Mouse (Mus musculus) layer of hippocampus, postnatal 14 days (tissue): ENCODE measurements at regions not wholly inside any gene's neighbourhood (a gene's known extent, or its start where the extent isn't known, plus 50 kb on each side); places are given as distances from the start of the nearest gene placed in this dataset.

Experiments
- DNase-seq, 2 experiments: peaks; one replicate each; pipeline ENCODE4 v3.0.0; 2021 to 2022; ENCODE audit warnings: low spot score in 2 of 2, mixed read lengths in 1 of 2

DNA sequence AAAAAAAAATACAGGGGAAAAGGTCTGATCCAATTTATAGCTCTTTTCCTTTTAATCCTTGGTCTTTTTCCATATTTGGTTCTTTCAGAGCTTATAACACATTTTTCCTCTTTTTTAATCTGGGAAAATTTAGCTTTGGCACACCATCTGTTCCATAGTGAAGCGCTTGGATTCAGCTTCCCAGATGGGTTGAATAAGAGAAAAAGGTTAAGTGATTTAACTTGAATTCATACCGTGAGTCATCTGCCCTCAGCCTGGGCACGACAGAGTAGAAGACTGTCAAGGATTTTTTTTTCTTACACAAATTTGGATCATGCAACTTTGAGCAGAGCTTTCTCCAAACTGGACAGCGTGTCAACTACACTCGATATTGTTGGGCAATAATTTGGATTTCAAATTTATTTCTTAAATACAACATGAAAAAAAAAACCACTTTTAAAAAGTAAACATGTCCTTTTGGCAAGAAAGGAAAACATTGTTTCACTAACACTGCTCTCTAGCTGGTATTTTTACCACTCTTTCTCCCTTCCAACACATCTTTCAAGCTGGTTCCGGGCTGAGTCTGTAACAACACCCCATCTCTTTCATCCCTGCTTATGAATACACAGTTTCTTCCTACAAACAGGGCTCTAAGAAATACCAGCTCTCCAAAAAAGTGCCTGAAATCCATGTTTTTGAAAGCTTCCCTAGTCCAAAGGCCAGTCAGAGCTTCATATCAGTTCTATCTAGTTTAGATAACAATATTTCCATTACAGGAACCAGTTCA is 177.8 kb downstream of the Spry2 start:
- DNase-seq: peak in 1 of 2 experiments; percentile 74

DNA sequence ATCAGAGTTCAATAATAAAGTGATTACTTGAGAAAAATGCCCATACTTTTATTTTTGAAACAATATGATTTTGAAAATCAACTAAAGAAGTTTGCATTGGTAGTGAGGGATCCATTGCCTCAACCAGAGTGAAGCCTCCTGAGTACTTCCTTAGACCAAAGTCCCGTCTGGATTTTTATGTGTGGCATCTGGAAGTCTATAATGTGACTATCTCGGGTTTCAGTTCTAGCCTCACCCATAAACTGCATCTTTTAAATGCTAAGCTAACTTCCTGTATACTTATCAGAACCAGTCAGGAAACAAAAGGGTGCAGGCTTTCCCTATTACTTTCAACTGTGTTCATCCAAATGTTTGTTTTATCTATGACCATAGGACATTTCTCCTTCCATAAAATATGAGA is 178.8 kb downstream of the Spry2 start:
- no peak for DNase-seq

DNA sequence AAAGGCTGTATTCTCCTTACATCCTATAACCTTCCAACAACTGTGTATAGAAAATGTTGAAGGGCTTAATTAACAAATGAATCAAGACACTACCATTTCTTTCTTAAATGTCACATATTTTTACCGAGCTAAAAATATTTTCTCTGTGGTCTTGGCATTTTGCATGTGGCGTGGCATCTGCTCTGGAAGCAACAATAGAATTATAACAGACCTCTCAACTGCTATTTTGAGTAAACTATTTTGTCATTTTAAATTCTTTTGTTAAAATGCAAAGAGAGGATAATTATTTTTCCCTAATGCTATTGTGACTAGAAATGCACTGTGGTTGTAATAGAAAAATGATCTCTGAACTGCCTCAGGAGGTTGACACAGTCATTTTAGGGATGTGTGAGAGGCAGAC is 187.9 kb downstream of the Spry2 start:
- DNase-seq: no peak

DNA sequence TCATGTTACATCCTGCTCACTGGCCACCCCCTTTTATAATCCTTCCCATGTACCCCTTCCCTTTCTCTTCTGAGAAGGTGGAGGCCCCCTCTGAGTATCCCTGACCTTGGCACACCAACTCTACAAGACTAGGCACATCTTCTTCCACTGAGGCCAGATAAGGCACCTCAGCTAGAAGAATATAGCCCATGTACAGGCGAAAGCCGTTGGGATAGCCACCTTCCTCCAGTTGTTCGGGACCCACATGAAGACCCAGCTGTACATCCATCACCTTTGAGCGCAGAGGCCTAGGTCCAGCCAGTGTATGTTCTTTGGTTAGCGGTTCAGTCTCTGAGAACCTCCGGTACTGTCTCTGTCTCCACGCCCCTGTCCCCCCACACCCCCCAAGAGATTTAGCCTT is 189.9 kb downstream of the Spry2 start:
- no peak for DNase-seq

DNA sequence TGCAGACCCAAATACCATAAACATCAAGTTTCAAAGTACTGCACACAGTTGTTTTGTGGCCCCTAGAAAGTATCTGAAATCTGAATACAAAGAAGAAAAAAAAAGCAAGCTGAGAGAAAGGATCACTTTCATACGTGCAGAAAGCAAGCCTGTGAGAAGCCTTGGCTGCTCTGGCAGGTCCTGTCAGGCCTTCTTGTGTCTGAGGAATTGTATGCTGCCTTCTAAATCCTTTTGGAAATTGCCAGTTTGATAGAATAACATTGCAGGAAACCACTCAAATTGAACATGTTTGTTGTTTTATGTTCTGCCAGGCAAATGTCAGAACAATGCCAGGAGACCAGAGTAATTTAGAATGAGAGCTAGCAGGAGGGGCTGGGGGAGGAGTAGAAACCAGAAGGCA is 198.0 kb downstream of the Spry2 start:
- DNase-seq: peak in 1 of 2 experiments; percentile 53

DNA sequence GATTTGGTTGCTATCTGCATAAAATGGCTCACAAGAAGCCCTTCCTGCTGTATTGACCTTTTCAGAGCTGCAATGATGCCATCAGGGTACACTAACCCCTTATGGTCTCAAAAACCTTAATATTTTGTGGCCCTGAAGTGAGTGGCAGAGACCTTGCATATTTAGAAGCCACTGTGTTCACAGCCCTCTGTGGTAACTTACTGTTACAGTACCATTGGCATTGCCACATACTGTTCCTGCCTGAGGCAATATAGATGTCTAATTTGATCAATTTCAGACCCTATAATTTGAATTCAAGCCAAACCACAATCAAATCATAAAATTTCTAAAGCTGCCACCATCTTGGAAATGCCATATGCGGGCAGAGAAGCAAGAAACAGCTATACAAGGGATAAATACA is 198.5 kb downstream of the Spry2 start:
- no peak for DNase-seq

DNA sequence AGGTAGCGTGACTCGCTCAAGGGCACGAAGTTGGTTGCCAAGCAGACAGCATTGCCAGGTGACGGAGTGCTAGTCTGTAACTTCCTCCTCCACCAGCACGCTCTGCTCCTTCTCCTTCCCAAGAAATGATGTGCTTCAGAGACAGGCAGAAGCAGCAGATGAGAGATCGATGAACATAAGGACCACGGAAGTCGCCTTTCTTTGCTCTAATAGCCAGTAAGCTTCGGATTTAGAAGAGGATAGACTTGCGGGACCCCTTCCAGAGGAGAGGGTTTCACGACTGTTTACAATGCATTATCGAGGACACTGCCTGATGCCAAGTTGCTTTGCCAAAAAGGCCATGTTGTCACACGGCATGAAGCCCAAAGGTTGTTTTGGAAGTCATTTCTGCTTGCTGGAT is 199.2 kb downstream of the Spry2 start:
- no peak for DNase-seq

DNA sequence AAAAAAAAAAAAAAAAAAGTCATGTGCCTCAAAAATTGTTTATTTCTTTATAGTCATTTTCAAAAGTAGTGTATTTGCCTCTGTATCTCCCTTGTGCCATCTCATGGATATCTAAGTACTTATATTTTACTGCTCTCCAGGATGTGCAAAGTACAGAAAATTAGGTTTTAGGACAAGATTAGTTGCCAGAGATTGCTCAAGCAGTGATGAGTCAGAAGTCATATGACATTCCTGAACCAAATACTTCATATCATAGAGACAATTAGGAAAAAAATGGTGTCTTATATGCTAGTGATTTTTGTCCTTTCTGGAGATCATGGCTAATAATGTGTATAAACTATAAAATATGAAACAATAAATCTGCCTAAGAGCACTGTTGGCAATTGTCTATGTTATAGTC is 201.7 kb downstream of the Spry2 start:
- no peak for DNase-seq

DNA sequence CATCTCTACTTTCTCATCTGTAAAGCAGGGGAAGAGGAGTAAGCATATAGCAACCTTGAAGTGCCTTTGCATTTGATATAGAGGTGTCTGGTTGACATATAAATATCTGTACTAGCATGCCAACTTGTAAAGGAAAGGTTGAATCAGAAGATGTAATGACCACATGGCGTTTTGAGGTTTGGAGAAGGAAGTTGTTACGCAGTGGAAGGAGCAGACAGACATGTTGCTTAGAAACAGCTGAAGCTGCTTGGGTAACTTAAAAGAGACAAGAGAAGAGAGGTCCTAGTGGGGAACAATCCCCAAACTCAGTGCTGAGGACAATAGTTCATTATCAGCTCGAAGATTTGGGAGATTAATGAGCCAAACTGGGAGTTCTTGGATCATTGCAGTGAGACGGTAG is 202.9 kb downstream of the Spry2 start:
- DNase-seq: no peak

DNA sequence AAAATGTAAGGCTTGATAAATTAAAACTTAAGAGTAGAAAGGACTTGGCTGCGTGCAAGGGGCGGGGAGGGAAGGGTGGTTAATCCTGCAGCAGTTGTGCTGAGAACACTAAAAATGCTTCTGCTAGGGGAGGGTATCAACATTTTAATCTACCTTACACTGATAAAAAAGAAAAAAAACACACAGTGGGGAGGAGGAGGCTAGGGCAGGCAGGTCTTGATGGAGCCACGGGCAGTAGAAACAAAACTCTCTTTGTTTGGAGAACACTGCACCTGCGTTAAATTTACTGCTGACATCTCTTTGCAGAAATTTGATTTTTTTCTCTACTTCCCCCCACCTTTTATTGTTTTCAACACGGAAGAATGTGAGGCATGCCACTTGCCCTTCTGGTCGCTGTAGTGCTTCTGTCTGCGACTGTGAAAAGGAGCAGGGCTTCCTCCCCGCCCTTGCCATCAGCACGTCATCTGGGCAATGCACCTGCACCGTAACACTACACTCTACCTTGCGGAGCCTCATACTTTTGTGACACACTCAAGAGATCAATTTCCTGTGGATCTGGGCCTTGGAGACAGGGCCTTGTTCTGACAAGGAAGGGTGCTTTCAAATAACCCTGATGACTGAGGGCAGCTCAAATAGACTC is 211.7 kb downstream of the Spry2 start:
- DNase-seq: no peak

DNA sequence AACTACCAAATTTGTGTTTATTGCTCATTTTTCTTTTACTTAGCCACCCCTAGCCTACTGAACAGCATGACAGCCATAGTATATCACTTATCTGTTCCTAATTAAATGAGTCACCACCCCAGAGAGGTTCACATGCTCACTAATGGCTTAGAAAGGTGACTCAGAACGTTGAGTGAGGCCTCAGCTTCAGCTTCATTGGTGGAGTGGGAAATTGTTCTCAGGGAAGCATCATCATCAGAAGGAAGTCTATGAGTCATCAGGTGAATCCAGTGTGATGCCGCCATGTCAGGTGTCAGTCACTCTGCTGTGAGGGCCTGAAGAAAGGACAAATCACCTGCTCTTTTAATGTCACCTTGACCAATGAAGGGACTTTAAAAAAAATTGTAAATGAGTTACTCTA is 212.3 kb downstream of the Spry2 start:
- DNase-seq: no peak

DNA sequence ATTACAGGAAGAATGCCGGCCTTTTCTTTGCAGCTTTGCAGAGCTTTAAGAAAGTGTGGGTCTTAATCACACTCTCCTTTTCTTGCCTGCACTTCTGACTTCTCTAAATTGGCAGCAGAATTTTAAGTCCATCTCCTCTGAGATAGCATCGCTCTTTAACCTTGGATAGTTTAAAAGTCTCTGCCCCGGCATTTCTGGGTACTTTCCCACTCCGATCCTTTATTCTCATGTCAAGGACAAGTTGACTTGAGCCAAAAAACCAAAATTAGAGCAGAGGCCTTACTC is 220.0 kb downstream of the Spry2 start:
- DNase-seq: peak; percentile 26 to 46

DNA sequence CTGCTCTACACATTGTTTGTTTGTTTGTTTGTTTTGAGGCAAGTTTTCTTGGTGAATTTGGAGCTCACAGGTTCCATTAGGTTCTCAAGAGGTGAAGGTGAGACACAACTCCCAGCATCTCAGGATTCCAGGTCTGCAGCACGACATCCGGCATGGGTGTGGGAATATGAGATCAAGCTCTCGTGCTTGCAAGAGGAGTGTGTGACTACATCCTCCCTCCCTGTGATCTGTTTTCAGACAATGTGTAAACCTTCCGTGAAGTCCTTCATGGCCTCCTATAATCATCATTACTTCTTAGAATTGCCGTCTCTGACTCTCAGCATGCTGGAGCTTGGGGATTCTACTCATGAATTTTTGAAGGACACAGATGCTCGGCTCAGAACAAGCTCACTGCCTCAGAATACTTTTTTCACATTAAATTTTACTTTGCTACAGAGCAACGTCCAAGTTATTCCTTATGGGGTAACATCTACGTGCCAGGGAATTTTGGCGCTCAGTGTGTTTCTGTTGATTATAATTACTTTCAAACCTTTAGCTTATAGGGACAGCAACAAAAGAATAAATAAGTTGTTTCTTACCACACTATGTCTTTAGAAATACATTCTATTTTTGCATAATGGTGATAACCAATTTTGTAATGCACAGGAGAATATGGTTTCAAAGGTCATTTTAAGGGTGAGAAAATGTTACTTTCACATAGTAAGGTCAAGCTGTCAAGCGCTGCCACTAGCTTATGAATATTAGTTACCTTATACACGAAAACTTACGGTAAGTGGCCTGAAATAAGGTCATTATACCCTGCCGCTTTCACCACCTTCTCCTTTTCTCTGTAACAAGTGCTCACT is 220.6 kb downstream of the Spry2 start:
- DNase-seq: no peak

DNA sequence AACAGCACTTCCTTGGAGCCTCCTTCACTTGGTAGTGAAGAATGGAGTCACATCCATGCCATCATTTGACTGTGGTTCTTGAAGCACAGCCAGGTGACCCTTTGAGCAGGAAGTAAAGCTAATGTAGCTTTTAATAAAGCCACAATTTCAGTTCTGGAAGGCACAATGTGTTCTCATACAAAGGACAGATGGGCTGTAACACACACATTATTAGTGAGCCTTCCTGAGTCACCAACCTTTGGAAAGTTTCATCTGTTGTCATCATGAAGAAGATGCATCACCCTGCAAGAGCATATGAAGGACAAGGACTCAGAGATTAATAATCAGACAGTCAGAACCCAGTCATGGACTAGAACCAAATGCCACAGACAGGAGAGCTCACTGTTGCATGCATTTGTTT is 221.6 kb downstream of the Spry2 start:
- DNase-seq: no peak

DNA sequence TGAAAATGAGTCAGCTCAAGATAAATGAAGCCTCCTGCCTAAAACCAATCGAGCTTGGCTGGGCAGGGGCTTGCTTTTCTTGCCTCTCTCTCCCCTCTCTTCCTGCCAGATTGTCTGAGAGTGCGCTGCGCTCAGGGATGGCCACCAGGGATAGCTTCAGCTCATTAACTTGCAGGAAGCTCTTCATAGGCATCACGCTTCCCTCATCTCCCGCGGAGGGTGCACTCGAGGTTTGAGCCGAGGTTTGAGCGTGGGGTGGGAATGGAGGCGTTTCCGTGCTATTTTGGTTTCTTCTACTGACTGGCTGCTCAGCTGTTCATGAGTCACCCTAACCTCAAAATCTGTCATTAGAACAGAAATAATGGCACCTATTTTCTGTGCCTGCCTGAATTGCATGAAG is 227.7 kb downstream of the Spry2 start:
- peak; percentile 74 to 75 for DNase-seq

DNA sequence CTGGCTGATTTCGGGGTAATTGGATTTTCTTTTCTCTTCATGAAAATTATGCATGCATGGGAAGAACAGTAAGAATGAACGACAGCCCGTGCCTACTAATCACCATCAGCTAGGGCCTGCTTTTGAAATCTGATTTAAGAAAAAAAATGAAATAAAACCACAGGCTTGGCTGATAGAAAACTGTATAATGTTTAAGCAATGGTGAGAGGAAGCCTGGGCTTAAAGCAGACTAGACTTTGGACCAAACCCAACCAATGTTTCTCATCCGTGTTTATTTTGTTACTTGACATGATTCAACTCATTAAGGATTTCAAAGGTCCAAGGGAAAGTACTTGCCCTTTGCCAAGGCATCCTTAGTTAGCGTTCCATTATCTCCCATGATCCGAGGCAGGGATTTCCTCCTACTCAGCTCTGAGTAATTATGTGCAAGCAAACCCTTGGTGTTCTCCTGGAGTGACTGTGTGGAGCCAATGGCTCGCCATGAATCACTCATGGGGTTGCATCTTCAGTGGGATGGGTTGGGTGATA is 231.9 kb downstream of the Spry2 start:
- DNase-seq: peak in 1 of 2 experiments; percentile 41

DNA sequence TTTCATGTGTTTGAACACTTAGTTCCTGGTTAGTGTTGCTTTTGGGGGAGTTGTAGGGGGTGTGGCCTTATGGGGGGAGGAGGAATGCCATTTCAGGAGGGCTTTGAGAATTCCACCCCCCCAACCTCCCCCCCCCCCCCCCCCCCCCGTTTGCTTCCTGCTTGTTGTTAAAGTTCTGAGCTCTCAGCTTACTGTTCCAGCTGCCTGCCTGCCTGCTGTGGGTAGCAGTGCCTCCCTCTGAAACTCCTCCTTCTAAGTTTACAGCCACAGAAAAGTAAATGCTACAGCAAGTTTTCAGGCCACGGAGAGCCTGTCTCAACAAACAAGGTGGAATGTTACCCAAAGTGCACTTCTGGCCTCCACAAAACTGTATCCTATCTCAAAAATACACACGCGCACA is 233.1 kb downstream of the Spry2 start:
- no peak for DNase-seq

DNA sequence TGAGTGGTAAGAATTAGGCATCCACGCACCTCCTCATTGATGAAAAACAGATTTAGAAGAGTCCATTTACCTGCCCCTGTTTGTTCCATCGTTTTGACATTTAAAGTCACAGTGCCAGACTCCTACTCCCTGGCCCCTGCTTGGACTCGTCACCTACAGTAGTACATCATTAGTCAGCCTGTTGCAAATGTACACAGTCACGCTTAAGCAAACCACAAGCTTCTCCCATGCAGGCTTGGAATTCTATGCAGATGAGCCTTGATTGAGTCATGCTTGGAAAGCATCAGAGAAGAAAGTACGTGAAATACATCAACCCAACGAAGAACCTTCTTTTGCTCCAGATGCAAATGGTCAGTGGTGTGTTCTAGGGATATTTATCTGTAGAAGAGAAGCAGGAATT is 233.8 kb downstream of the Spry2 start:
- no peak for DNase-seq

DNA sequence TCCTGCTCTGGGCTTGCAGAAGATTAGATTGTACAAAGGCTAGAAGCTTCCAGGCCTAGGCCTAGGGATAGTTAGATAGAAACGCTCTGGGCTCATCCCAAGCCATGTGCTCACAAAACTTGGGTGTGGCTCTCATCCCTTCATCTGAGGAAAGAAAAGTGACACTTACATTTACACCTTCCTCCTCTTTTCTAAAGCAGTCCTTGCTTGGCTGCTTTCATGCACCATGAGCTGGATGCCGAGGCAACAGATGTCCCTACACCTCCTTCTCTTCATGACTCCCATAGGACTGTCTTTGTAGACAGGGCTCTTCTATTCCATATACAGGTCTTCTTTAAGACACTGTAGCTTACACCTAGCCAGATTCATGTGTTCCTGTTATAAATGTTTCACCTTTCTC is 238.3 kb downstream of the Spry2 start:
- DNase-seq: no peak

DNA sequence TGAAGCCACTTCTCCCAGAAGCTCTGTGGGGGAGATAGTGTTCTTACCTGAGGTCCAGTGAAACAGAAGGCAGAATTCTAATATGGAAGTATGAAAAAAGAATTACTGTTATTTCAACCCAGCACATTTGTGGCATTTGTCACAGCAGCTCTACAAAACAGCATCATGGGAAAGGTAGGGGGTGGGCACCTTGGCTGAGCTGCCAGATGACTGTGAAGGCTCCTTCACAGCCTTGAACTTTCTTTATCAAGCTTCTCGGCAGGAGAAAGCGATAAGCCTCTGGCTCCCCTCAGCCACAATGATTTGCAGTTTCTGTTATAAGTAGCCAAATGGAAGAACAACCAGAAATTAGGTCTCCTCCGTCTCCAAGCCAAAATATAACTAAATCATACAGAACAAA is 249.5 kb downstream of the Spry2 start:
- no peak for DNase-seq

DNA sequence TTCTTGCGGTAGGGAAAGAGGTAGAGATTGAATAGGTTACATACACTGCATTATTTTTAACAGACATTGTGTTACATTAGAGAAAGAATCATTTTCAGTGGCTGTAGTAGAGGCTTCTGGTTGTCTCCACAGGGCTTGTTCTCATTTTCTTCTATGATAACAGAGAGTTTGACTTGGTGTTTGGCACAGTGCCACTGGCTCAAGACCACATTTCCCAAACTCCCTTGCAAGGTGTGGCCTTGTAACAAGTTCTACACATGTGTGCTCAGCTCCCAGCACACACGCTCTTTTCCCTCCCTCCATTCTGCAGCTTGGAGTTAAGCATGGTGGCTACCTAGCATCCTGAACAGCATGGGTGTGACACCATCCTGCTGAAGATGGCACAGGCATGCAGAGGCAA is 252.2 kb downstream of the Spry2 start:
- no peak for DNase-seq

DNA sequence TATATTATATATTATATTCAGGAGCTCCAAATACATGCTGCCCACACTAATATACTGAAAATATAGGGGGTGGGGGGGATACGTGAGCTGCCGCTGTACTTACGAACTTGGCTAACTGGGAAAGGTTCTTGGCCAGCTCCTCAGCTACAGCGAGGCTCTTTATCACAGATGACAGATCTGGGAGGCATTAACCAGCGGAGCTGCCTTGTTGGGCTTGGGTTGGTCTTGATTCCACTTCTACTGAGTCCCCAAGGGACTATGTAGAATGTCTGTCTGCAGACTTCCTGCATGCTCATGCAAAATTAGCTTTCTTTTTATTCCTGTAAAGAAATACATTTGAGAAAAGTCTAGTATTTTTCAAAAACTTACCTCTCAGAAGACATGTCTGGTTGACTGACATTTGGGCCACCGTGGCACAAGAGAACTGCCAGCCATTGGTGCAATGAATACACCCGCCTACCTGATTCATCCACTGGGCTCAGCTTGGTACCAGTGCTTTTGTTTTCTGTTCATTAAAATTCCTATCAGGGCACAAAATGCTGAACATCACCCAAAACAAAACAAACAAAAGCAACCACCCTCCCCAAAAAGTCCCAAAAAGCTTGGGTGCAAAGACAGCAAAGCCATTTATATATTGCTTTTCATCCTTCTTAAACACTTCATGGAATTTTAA is 253.2 kb downstream of the Spry2 start:
- DNase-seq: peak in 1 of 2 experiments; percentile 51
